Mouse (Mus musculus) hindbrain, embryonic 15.5 days (tissue): ENCODE results near the gene Dpm2. TPM values are rescaled to one million over a fixed set of nuclear protein-coding genes. Genes with fewer than 3 reads are reported as not detected.

Experiments
- ATAC-seq: fragments of 200-750 bp; cut with Nextera tagmentation; 2 replicates; pipeline ENCODE4 v1.8.0; 2017; ENCODE audit warnings: low read depth, moderate number of reproducible peaks, moderate TSS enrichment; ENCODE audit not compliant: low FRiP score
- H3K27ac ChIP-seq: fragments of 300-500 bp; sonication (generic); replicated peaks from 2 replicates; pipeline ENCODE4 v1.5.1; 2015; ENCODE audit warnings: mild to moderate bottlenecking, inconsistent platforms
- H3K27me3 ChIP-seq: fragments of 300-500 bp; sonication (generic); 2 replicates; pipeline ENCODE4 v1.6.1; 2015; ENCODE audit warnings: control low read depth, inconsistent platforms
- H3K36me3 ChIP-seq: fragments of 300-500 bp; sonication (generic); 2 replicates; pipeline ENCODE4 v1.6.1; 2015; ENCODE audit warnings: control low read depth, inconsistent platforms
- H3K4me1 ChIP-seq: fragments of 300-500 bp; sonication (generic); replicated peaks from 2 replicates; pipeline ENCODE4 v1.6.1; 2015; ENCODE audit warnings: control low read depth, inconsistent platforms
- H3K4me2 ChIP-seq: fragments of 300-500 bp; sonication (generic); 2 replicates; pipeline ENCODE4 v1.6.1; 2015; ENCODE audit warnings: moderate library complexity, mild to moderate bottlenecking, inconsistent platforms
- H3K4me3 ChIP-seq: fragments of 300-500 bp; sonication (generic); 2 replicates; pipeline ENCODE4 v1.5.1; 2015; ENCODE audit warnings: mild to moderate bottlenecking, inconsistent platforms
- H3K9ac ChIP-seq: fragments of 300-500 bp; sonication (generic); 2 replicates; pipeline ENCODE4 v1.6.1; 2015; ENCODE audit warnings: inconsistent platforms
- H3K9me3 ChIP-seq: fragments of 300-500 bp; sonication (generic); 2 replicates; pipeline ENCODE4 v1.6.1; 2016; ENCODE audit warnings: control low read depth, inconsistent platforms
- WGBS: fragments of 180-500 bp; shearing (Covaris S2); methylation state at CpG from one replicate; pipeline ENCODE4 v1.1.7; 2015; 5-methylcytosine and 5-hydroxymethylcytosine counted together
- polyA plus RNA-seq: library from polyadenylated mRNA; unstranded; fragments of >200 nt; fragmentation: Nextera tagmentation; extraction: Ambion mirVana; gene quantifications from 2 replicates; pipeline ENCODE4 v1.2.1, GENCODE M21; 2015

Dpm2 gene
- polyA plus RNA-seq, 1 experiment from 2014 or later = 138 TPM

- H3K9me3 ChIP-seq = no peaks in the 10 kb centered on the region
- peak overlapping the region; percentile 54 for H3K4me3 ChIP-seq
- no peak for ATAC-seq
- peak overlapping the region; percentile 46 for H3K27ac ChIP-seq
- peak overlapping the region; percentile 59 for H3K9ac ChIP-seq
- H3K4me1 ChIP-seq = peaks cover 33% of the 10 kb centered on the region
- WGBS = 1% methylated on average over 26 of the region's 26 CpGs
- H3K4me2 ChIP-seq = peak overlapping the region; percentile 94
- no peaks in the 10 kb centered on the region for H3K36me3 ChIP-seq
- peaks cover 16% of the 10 kb centered on the region for H3K27me3 ChIP-seq
Observed at GRCm38 (mm10) chr2:32574901-32575585, 4.4 kb downstream of the Dpm2 start.

GRCm38 (mm10) chr2:32575586-32576160 lies 5.0 kb downstream of the Dpm2 start, which contains the start of gene 9430097D07Rik:
9430097D07Rik (minus strand) TSS chr2:32575684.
- peak; percentile 81 for ATAC-seq
- Histone ChIP-seq H3K27me3 (peaks cover 17% of the 10 kb centered on the region), H3K4me1 (peaks cover 29% of the 10 kb centered on the region), H3K27ac (peak within 1 kb of the TSS; percentile 46), H3K9me3 (no peaks in the 10 kb centered on the region), H3K9ac (peak within 1 kb of the TSS; percentile 59), H3K4me3 (peak within 1 kb of the TSS; percentile 54), H3K36me3 (no peaks in the 10 kb centered on the region), H3K4me2 (peak within 1 kb of the TSS; percentile 94)
- WGBS = 5% methylated on average over 28 of the region's 28 CpGs

- H3K4me2 ChIP-seq = peak overlapping the region; percentile 94; the same call in 1 of the 2 replicates
- 0 out of 2 replicates have a peak overlapping the region, but pooled peaks have one; percentile 59 for H3K9ac ChIP-seq
Observed at GRCm38 (mm10) chr2:32576532-32576931, 5.9 kb downstream of the Dpm2 start.

GRCm38 (mm10) chr2:32578146-32579046 lies 7.7 kb downstream of the Dpm2 start:
- no peak overlapping the region for H3K27ac ChIP-seq
- peaks cover 17% of the 10 kb centered on the region for H3K27me3 ChIP-seq
- H3K4me2 ChIP-seq = no peak overlapping the region
- H3K36me3 ChIP-seq = no peaks in the 10 kb centered on the region
- no peak overlapping the region for H3K4me3 ChIP-seq
- H3K4me1 ChIP-seq = peaks cover 36% of the 10 kb centered on the region
- H3K9ac ChIP-seq = no peak overlapping the region
- WGBS = 46% methylated on average over 25 of the region's 30 CpGs
- H3K9me3 ChIP-seq = no peaks in the 10 kb centered on the region
- ATAC-seq = no peak

More at GRCm38 (mm10) chr2:32576532-32576931, 5.9 kb downstream of the Dpm2 start:
- Histone ChIP-seq H3K9me3 (no peaks in the 10 kb centered on the region), H3K36me3 (no peaks in the 10 kb centered on the region), H3K4me3 (peak overlapping the region; percentile 54; the same call in 1 of the 2 replicates), H3K4me1 (peaks cover 30% of the 10 kb centered on the region), H3K27ac (no peak overlapping the region), H3K27me3 (peaks cover 17% of the 10 kb centered on the region)
- 91% methylated on average over 9 of the region's 9 CpGs for WGBS
- no peak for ATAC-seq

- Histone ChIP-seq H3K4me3 (peak overlapping the region; percentile 34), H3K27me3 (peaks cover 17% of the 10 kb centered on the region), H3K4me2 (peak overlapping the region; percentile 50), H3K9ac (no peak overlapping the region), H3K4me1 (peaks cover 24% of the 10 kb centered on the region), H3K36me3 (no peaks in the 10 kb centered on the region), H3K9me3 (no peaks in the 10 kb centered on the region), H3K27ac (peak overlapping the region; percentile 39; the same call in 1 of the 2 replicates)
- 26% methylated on average over 19 of the region's 19 CpGs for WGBS
- ATAC-seq = peak; percentile 60
Observed at GRCm38 (mm10) chr2:32581450-32582095, 10.9 kb downstream of the Dpm2 start.

- ATAC-seq = peak; percentile 73
- H3K27ac ChIP-seq = peak overlapping the region; percentile 58
- 14% methylated on average over 37 of the region's 37 CpGs for WGBS
Observed at GRCm38 (mm10) chr2:32582830-32583799, 12.5 kb downstream of the Dpm2 start.

GRCm38 (mm10) chr2:32585149-32585714 lies 14.6 kb downstream of the Dpm2 start:
- Histone ChIP-seq H3K36me3 (no peaks in the 10 kb centered on the region), H3K4me1 (peaks cover 57% of the 10 kb centered on the region), H3K4me3 (no peak overlapping the region), H3K27me3 (no peaks in the 10 kb centered on the region), H3K4me2 (no peak overlapping the region), H3K9me3 (no peaks in the 10 kb centered on the region), H3K27ac (no peak overlapping the region), H3K9ac (no peak overlapping the region)
- no peak for ATAC-seq
- WGBS = 83% methylated on average over 7 of the region's 7 CpGs

More at GRCm38 (mm10) chr2:32582830-32583799, 12.5 kb downstream of the Dpm2 start:
- no peaks in the 10 kb centered on the region for H3K36me3 ChIP-seq
- H3K9ac ChIP-seq = peak overlapping the region; percentile 6; the same call in 1 of the 2 replicates
- H3K27me3 ChIP-seq = peaks cover 9% of the 10 kb centered on the region
- peak overlapping the region; percentile 19 for H3K4me3 ChIP-seq
- peak overlapping the region; percentile 56 for H3K4me2 ChIP-seq
- peaks cover 38% of the 10 kb centered on the region for H3K4me1 ChIP-seq
- H3K9me3 ChIP-seq = no peaks in the 10 kb centered on the region

GRCm38 (mm10) chr2:32586871-32587351 lies 16.3 kb downstream of the Dpm2 start, which contains the start of gene St6galnac4:
St6galnac4 (plus strand) TSS chr2:32587095.
- no peaks in the 10 kb centered on the region for H3K36me3 ChIP-seq
- peak within 1 kb of the TSS; percentile 60 for H3K4me3 ChIP-seq
- ATAC-seq = peak; percentile 83
- no peaks in the 10 kb centered on the region for H3K9me3 ChIP-seq
- H3K27me3 ChIP-seq = no peaks in the 10 kb centered on the region
- H3K27ac ChIP-seq = peak within 1 kb of the TSS; percentile 50
- peak within 1 kb of the TSS; percentile 70 for H3K4me2 ChIP-seq
- WGBS = under 1% methylated on average over 38 of the region's 38 CpGs
- peak within 1 kb of the TSS; percentile 65 for H3K9ac ChIP-seq
- H3K4me1 ChIP-seq = peaks cover 52% of the 10 kb centered on the region

GRCm38 (mm10) chr2:32587731-32588321 lies 17.2 kb downstream of the Dpm2 start:
- Histone ChIP-seq H3K36me3 (no peaks in the 10 kb centered on the region), H3K9me3 (no peaks in the 10 kb centered on the region), H3K4me1 (peaks cover 45% of the 10 kb centered on the region), H3K27ac (no peak overlapping the region), H3K4me3 (peak overlapping the region; percentile 60), H3K27me3 (no peaks in the 10 kb centered on the region), H3K9ac (peak overlapping the region; percentile 65), H3K4me2 (peak overlapping the region; percentile 70)
- no peak for ATAC-seq
- WGBS = 53% methylated on average over 9 of the region's 9 CpGs
